Comparison of ENCODE assay signal across 8 mouse cellular contexts in the genomic region with DNA sequence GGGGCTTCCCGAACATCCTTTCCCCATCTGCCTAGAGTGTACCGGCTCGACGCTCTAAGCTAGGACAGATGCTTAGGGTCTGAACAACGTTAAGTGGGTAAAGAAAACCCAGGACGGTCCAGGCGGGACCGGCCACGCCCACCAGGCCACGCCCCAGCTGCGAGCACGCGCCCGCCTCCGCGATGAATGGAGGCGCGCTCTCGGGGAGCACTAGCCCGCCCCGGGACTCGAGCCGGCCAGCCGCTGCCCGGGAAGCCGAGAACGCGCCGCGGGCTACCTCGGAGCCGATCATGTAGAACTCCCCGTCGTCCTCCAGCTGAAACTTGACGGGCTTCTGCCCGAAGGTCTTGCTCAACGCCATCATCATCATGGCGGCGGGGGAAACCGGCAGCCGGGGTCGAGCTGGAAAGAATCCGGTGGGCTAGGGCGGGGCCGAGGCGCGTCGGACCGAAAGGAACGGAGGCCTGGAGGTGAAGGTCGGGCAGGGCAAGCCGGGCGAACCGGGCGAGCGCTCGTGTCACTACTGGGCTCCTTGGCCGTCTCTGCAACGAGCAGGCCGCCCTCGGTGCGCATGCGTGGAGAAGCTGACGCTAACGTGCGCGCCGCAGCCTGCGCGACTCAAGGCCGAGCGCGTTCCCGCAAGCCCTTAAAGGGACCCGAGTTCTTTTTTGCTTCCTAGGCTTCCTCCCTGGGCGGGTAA. TPM values are rescaled to one million over a fixed set of nuclear protein-coding genes. Genes with fewer than 3 reads are reported as not detected.
DNase-seq lines count a peak whose midpoint lies in the region; ATAC-seq and TF ChIP-seq lines count a peak whose summit lies in the region.

A gene (minus strand): TSS at position 592 of the 700 bp plus-strand sequence.

- H3K27me3 ChIP-seq in forebrain, embryonic 15.5 days: no peaks in the 10 kb centered on the region
- H3K27me3 ChIP-seq in lung, embryonic 14.5 days (ENCODE audit: insufficient read depth, low read length): no peaks in the 10 kb centered on the region
- no peaks in the 10 kb centered on the region for H3K27me3 ChIP-seq in thymus, adult 2 months (ENCODE audit: control insufficient read depth, insufficient read depth, low read length)

- H3K27ac ChIP-seq in forebrain, embryonic 15.5 days (replicated peaks): peak within 1 kb of the TSS; percentile 96
- peak within 1 kb of the TSS; percentile 97 for H3K27ac ChIP-seq in layer of hippocampus, adult 2 months
- peak within 1 kb of the TSS; percentile 94 for H3K27ac ChIP-seq in lung, embryonic 14.5 days (ENCODE audit: low read depth)
- peak within 1 kb of the TSS; percentile 88 for H3K27ac ChIP-seq in olfactory bulb, adult 2 months (ENCODE audit: insufficient read depth, low read depth, low read length)
- H3K27ac ChIP-seq in thymus, adult 2 months (ENCODE audit: control insufficient read depth, insufficient read depth, low read length): no peak within 1 kb of the TSS

- H3K4me2 ChIP-seq in forebrain, embryonic 15.5 days (replicated peaks): peak within 1 kb of the TSS; percentile 58
- H3K4me2 ChIP-seq in lung, embryonic 14.5 days: peak within 1 kb of the TSS; percentile 91

- no peaks in the 10 kb centered on the region for H3K9me3 ChIP-seq in forebrain, embryonic 15.5 days
- no peaks in the 10 kb centered on the region for H3K9me3 ChIP-seq in lung, embryonic 14.5 days (ENCODE audit: low read depth, low read length)

- intact Hi-C loops in heart, postnatal 25 days (cut with DNase I): loop anchor here (2.0 kb wide), 1 partner anchor 30 kb away; no protein-coding TSS in a partner anchor

- peaks cover 50% of the 10 kb centered on the region for H3K4me1 ChIP-seq in forebrain, embryonic 15.5 days
- H3K4me1 ChIP-seq in lung, embryonic 14.5 days (ENCODE audit: insufficient read depth): no peaks in the 10 kb centered on the region
- H3K4me1 ChIP-seq in olfactory bulb, adult 2 months (ENCODE audit: control insufficient read depth, insufficient read depth, low read length): peaks cover 18% of the 10 kb centered on the region
- peaks cover 4% of the 10 kb centered on the region for H3K4me1 ChIP-seq in thymus, adult 2 months (replicated peaks; ENCODE audit: control insufficient read depth, insufficient read depth, low read length)

- no peak for TF ChIP-seq CTCF in layer of hippocampus, adult 2 months (conservative IDR thresholded peaks at IDR 0.05)
- TF ChIP-seq CTCF in lung, embryonic 14.5 days (IDR thresholded peaks at IDR 0.05; ENCODE audit: low read depth): no peak
- no peak for TF ChIP-seq CTCF in olfactory bulb, adult 2 months (IDR thresholded peaks at IDR 0.05; ENCODE audit: insufficient read depth, low read depth, low read length)
- TF ChIP-seq CTCF in thymus, adult 2 months (IDR thresholded peaks at IDR 0.05; ENCODE audit: borderline replicate concordance, control insufficient read depth, extremely low read depth, insufficient read depth, low read length, poor library complexity): 0 out of 2 replicates have a peak, but pooled peaks have one; percentile 13

- peak; percentile 92 for TF ChIP-seq POLR2A in olfactory bulb, adult 2 months (IDR thresholded peaks at IDR 0.05; ENCODE audit: insufficient read depth, low read depth, low read length)
- peak; percentile 49 for TF ChIP-seq POLR2A in thymus, adult 2 months (IDR thresholded peaks at IDR 0.05; ENCODE audit: control insufficient read depth, extremely low read depth, insufficient read depth, low read length, poor library complexity)

- peak; percentile 95 for DNase-seq in ES-CJ7 (ENCODE audit: low read depth, low spot score)
- peak; percentile 95 for DNase-seq in cerebellum, adult 11-12 months
- peak; percentile 91 for DNase-seq in heart, postnatal 25 days (ENCODE audit: low spot score)
- DNase-seq in layer of hippocampus, adult 2 months (ENCODE audit: low spot score in 2 of 2): peak; percentile 92 to 94
- DNase-seq in lung, embryonic 14.5 days: peak; percentile 99
- DNase-seq in thymus, adult 2 months: peak; percentile 93

- ATAC-seq in forebrain, embryonic 15.5 days (replicated peaks): peak; percentile 94
- ATAC-seq in lung, embryonic 14.5 days (ENCODE audit: insufficient read depth): peak; percentile 93

- H3K4me3 ChIP-seq in forebrain, embryonic 15.5 days: peak within 1 kb of the TSS; percentile 71
- H3K4me3 ChIP-seq in layer of hippocampus, adult 2 months: peak within 1 kb of the TSS; percentile 100
- H3K4me3 ChIP-seq in lung, embryonic 14.5 days (ENCODE audit: low read depth, low read length): peak within 1 kb of the TSS; percentile 94
- H3K4me3 ChIP-seq in olfactory bulb, adult 2 months (ENCODE audit: insufficient read depth, low read depth, low read length): peak within 1 kb of the TSS; percentile 63
- peak within 1 kb of the TSS; percentile 74 for H3K4me3 ChIP-seq in thymus, adult 2 months (ENCODE audit: control insufficient read depth, insufficient read depth, low read length)

- under 1% methylated on average over 76 of the region's 76 CpGs for WGBS in forebrain, embryonic 15.5 days
- under 1% methylated on average over 76 of the region's 76 CpGs for WGBS in lung, embryonic 14.5 days
- WGBS in olfactory bulb, adult 2 months: under 1% methylated on average over 76 of the region's 76 CpGs
- under 1% methylated on average over 76 of the region's 76 CpGs for WGBS in thymus, adult 2 months

- H3K36me3 ChIP-seq in forebrain, embryonic 15.5 days: peaks cover 5% of the 10 kb centered on the region; the same call in 1 of the 2 replicates
- peaks cover 45% of the 10 kb centered on the region for H3K36me3 ChIP-seq in lung, embryonic 14.5 days (ENCODE audit: insufficient read depth)
- H3K36me3 ChIP-seq in thymus, adult 2 months (ENCODE audit: control insufficient read depth, insufficient read depth, low read length): no peaks in the 10 kb centered on the region

- peak within 1 kb of the TSS; percentile 93 for H3K9ac ChIP-seq in forebrain, embryonic 15.5 days (replicated peaks)
- peak within 1 kb of the TSS; percentile 94 for H3K9ac ChIP-seq in lung, embryonic 14.5 days

RNA-seq across cellular contexts. Expression of the gene that starts here (rescaled TPM):
- 330 and 334 TPM in 2 replicates for polyA plus RNA-seq in forebrain, embryonic 15.5 days (2015; fragmentation: Nextera tagmentation; extraction: Ambion mirVana)
- 10 to 100 TPM; 22.8 to 22.9 TPM for total RNA-seq in heart, postnatal 25 days (2021)
- 10 to 100 TPM; 83.3 to 83.6 TPM for total RNA-seq in layer of hippocampus, adult 2 months (2021)
- 199 and 219 TPM in 2 replicates for polyA plus RNA-seq in lung, embryonic 14.5 days (2014; fragmentation: Nextera tagmentation; extraction: Ambion mirVana)
- polyA plus RNA-seq in olfactory bulb, adult 2 months (2012; ENCODE audit: insufficient read depth, insufficient read length, low replicate concordance, missing spikeins): not detected in 2 replicates
- polyA plus RNA-seq in thymus, adult 2 months (2012; rRNA removed): 63.0 and 75.5 TPM in 2 replicates
